9 mouse cellular contexts compared by ENCODE assay signal in the genomic region with DNA sequence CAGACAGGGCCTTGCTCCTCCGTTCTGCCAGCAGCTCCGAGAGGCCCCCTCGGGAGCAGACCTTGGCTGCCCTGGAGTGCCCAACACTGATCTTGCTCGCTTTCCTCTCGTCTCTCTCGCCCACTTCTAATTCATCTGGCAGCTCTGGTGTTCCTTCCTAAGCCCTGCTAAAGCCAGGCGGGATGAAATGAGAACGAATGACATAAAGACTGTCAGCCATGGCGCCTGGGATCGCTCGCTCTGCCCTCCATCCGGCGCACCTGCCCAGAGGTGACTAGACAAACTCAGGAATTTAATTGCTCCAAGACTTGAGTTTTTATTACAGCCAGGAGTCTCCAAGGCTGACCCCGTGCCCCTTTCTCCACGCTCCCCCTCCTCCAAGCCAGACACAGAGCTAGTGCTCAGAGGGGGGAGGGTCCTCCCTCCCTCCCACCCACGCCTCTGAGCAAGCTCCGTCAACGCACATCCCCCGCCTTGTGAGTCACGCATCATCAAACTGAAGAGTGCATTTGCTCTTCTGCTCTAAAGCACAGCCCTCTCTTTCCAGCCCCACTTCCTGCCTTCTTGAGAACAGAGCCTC. TPM values are rescaled to one million over a fixed set of nuclear protein-coding genes. Genes with fewer than 3 reads are reported as not detected.
DNase-seq lines count a peak whose midpoint lies in the region; ATAC-seq and TF ChIP-seq lines count a peak whose summit lies in the region.
"Had no signal": no experiment of that assay in that cellular context is flagged by ENCODE, and none has a peak within 500 bp of the region (broad histone marks: within the 10 kb centered on the region; RNA-seq: fewer than 3 reads in every experiment).

No protein-coding gene starts in this region.

- 20% methylated on average over 20 of the region's 20 CpGs for WGBS in forebrain, embryonic 15.5 days
- WGBS in midbrain, embryonic 10.5 days: 25% methylated on average over 20 of the region's 20 CpGs

- H3K27me3 ChIP-seq in E14TG2a.4 (ENCODE audit: insufficient read depth, low read length): peaks cover 78% of the 10 kb centered on the region
- no peaks in the 10 kb centered on the region for H3K27me3 ChIP-seq in forebrain, embryonic 15.5 days
- peaks cover 46% of the 10 kb centered on the region for H3K27me3 ChIP-seq in midbrain, embryonic 10.5 days (ENCODE audit: low read depth, poor library complexity, severe bottlenecking)

- peaks cover 6% of the 10 kb centered on the region; the same call in 1 of the 2 replicates for H3K4me1 ChIP-seq in E14TG2a.4 (replicated peaks; ENCODE audit: low read depth, low read length)
- peaks cover 8% of the 10 kb centered on the region for H3K4me1 ChIP-seq in forebrain, embryonic 15.5 days
- H3K4me1 ChIP-seq in midbrain, embryonic 10.5 days: peaks cover 24% of the 10 kb centered on the region
- H3K4me1 ChIP-seq: liver, embryonic 13.5 days had no signal

- ATAC-seq in forebrain, embryonic 15.5 days (replicated peaks): no peak

- no peak for TF ChIP-seq CTCF in E14TG2a.4 (conservative IDR thresholded peaks at IDR 0.05; ENCODE audit: low read length)

- H3K9ac ChIP-seq in forebrain, embryonic 15.5 days (replicated peaks): no peak overlapping the region
- H3K9ac ChIP-seq: liver, embryonic 13.5 days had no signal

- H3K27ac ChIP-seq in forebrain, embryonic 15.5 days (replicated peaks): no peak overlapping the region
- H3K27ac ChIP-seq in midbrain, embryonic 10.5 days (replicated peaks): peak overlapping the region; percentile 61
- H3K27ac ChIP-seq: liver, embryonic 13.5 days had no signal

- no peaks in the 10 kb centered on the region for H3K36me3 ChIP-seq in E14TG2a.4 (ENCODE audit: insufficient read depth, low read length)
- no peaks in the 10 kb centered on the region for H3K36me3 ChIP-seq in forebrain, embryonic 15.5 days
- no peaks in the 10 kb centered on the region for H3K36me3 ChIP-seq in midbrain, embryonic 10.5 days
- H3K36me3 ChIP-seq: liver, embryonic 13.5 days had no signal

- DNase-seq in adrenal gland, postnatal 14 days: peak; percentile 47
- no peak for DNase-seq in adrenal gland, adult 18-20 months (ENCODE audit: low spot score in 2 of 2)
- no peak for DNase-seq in midbrain, embryonic 10.5 days (ENCODE audit: low spot score)
- DNase-seq in layer of hippocampus, postnatal 36 days: no peak
- no peak for DNase-seq in B cell, adult 2 months
- no peak for DNase-seq in urinary bladder, adult 18-20 months (ENCODE audit: low spot score in 2 of 2)
- DNase-seq: liver, embryonic 13.5 days had no signal

- H3K4me3 ChIP-seq in E14TG2a.4 (replicated peaks; ENCODE audit: low read length): peak overlapping the region; percentile 50; the same call in 1 of the 2 replicates
- H3K4me3 ChIP-seq in forebrain, embryonic 15.5 days: no peak overlapping the region
- peak overlapping the region; percentile 20; the same call in 1 of the 2 replicates for H3K4me3 ChIP-seq in midbrain, embryonic 10.5 days
- H3K4me3 ChIP-seq: liver, embryonic 13.5 days had no signal

- no peaks in the 10 kb centered on the region for H3K9me3 ChIP-seq in E14TG2a.4 (ENCODE audit: low read length)
- no peaks in the 10 kb centered on the region for H3K9me3 ChIP-seq in forebrain, embryonic 15.5 days
- no peaks in the 10 kb centered on the region for H3K9me3 ChIP-seq in midbrain, embryonic 10.5 days (replicated peaks)
- H3K9me3 ChIP-seq: liver, embryonic 13.5 days had no signal

- H3K4me2 ChIP-seq in forebrain, embryonic 15.5 days (replicated peaks): peak overlapping the region; percentile 20; the same call in 1 of the 2 replicates
- H3K4me2 ChIP-seq: liver, embryonic 13.5 days had no signal

RNA-seq across cellular contexts. Expression of gene Dlk1, which starts 27.8 kb away (rescaled TPM):
- total RNA-seq in adrenal gland, postnatal 14 days (2021): 494 and 529 TPM in 2 replicates
- total RNA-seq in adrenal gland, adult 18-20 months (2021): 100 to 1,000 TPM; 573 to 650 TPM
- polyA plus RNA-seq in forebrain, embryonic 15.5 days (2015; fragmentation: Nextera tagmentation; extraction: Ambion mirVana): 29.7 and 48.5 TPM in 2 replicates
- polyA plus RNA-seq in midbrain, embryonic 10.5 days (2016; fragmentation: Nextera tagmentation; extraction: Ambion mirVana): 107 and 118 TPM in 2 replicates
- total RNA-seq in layer of hippocampus, postnatal 36 days (2021): 1 to 10 TPM; 3.5 to 5.5 TPM

Comparison
In these comparisons a context has a peak if more than half of its experiments do, and no peak if none do; other contexts are left out.
1. RNA of gene Dlk1, which starts 27.8 kb away (total RNA-seq): 573 to 650 TPM in adrenal gland, adult 18-20 months and 494 to 529 TPM in adrenal gland, postnatal 14 days; 3.5 to 5.5 TPM in layer of hippocampus, postnatal 36 days; every median in the first group is over 10 times any median in the second.